Mouse (Mus musculus) 416B (cell line): Measurements from ENCODE around the gene Idh2.

ENCODE experiments used
- DNase-seq: peaks from one replicate; pipeline ENCODE4 v3.0.0; 2011; ENCODE audit warnings: low read depth

The Idh2 gene

DNA sequence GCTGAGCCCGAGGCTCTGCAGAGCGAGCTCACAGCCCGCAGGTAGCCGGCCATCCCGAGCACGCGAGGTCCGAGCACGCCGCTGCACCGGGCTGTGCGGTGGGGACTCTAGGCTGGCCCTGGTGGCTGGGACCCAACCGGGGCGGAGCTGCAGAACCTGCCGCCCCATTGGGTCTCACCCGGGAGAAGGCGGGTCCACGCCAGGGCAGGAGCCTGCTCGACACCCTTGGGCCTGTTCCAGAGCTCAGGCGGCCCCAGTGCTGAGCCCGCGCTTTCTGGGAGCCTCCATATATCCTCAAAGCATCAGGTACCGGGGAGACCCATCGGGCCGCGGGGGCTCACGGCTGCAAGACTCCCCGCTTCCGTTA lies at the start of gene Idh2:
Gene Idh2, minus strand, starts transcription at position 169 of the 367 bp plus-strand sequence.
- peak; percentile 87 for DNase-seq

DNA sequence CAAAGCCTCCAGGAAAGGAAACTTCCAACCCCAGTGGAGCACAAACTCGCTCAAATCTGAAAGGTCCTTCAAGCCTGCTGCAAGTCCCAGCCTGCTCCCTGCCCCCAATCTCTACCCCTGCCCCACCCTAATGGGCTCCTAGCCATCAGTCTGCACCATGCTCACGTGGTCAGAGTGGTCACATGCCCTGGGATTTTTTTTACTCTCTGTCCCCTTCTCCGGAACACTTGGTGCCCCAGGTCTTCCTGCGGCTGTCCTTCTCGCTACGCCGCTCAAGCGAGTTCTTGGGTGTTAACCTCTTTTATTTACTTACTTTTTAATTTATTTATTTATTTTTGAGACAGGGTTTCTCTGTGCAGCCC lies 45.7 kb upstream of the Idh2 start:
- DNase-seq = peak; percentile 24

DNA sequence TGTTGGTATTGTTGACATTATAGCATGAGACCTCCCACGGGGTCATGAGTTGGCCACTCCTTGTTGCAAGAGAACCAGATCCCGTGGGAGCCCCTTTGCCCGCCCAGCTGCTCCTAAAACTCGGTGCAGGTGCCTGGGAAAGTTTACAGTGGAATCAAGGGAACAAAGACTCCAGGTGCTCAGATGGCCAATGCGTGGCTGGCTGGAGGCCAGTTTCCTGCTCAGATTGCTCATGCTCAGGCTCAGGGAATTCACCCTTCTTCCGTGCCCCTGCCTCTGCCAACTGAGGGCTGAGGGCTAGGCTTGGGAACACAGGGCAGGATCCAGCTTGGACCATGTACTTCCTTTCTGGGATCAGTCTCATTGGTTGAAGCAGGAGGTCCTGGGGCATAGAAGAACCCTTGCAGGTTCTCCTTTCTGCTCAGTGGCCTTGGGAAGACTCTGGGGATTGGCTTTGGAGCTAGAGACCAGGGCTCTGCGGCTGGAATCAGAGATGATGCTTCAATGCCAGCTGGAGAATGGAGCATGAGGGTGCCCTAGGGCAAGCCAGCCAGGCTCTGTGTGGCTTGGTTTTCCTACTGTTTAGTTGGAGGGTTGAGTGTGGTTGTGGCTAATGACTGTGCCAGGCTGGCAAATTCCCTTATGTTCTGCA lies 45.2 kb upstream of the Idh2 start:
- DNase-seq = no peak

DNA sequence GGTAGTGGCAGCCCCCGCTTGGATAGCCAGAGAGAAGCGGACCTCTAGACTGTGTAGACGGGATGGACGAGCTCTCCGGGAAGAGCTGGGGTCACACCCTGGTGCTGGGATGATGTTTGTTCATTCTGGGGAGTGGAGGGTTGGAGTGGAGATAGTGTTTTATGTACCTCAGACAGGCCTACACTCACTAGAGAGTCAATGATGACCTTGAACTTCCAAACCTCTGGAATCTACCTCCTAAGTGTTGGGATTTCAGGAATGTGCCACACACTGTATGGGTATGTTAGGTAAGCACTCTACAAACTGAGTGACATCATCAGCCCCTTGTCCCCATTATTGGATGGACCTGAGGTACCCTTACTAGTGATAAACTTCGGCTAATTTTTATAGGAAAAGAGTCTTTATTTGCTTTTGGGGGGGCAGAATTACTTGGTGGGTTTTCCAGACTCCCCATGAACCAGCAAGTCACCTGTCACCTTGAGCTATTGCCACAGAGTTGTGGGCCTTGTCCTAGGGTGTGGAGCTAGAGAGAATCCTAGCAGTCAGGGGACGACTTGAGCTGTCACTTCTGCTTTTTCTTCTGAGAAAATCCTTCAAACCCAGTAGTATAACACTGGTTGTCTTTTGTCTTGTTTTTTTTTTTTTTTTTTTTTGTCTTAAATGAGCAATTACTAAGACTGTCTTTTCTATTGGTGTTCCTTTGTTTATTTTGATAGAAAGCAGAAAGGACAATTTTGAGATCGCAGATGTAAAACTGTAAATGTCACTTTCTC lies 43.5 kb upstream of the Idh2 start:
- DNase-seq = peak; percentile 26

DNA sequence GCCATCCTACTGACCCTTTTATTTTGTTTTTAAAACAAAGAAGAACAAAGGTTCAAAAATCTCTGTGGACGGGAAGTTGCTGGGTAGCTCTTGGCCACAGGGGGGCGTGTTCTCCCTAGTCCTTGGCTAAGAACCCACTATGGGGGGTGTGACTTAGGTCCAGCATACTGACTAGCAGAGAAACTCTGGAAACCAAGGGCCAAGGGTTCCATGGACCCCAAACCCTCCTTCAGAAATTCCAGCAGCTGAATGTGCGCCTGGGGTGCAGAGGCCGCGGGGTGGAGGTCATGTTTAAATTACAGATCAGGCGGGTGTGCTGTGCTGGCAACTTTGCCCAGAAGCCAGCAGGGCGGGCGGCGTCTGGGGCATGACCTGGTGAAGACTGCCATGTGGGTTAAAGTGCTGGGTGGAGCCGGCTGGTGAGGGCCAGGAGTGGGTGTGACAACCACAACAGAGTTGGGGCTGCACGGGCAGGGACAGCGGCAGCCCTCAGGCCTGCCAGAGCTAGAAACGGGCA lies 41.6 kb upstream of the Idh2 start:
- peak; percentile 83 for DNase-seq

DNA sequence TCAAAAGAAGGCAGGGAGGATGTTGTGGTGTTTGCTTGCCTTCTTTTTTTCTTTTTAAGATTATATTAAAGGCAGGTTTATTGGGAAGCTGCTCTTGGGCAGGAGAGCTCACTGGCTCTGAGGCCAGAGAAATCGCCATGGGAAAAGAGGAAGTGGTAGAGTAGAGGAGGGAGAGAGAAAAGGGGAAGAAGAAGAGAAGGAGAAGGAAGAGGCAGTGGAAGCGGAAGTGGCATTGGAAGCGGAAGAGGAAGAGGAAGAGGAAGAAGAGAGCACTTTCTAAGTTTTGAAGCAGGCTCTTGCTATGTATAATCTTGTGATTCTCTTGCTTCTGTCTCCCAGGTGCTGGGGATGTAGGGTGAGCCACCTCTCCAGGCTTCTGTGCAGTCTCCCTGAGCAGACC lies 39.5 kb upstream of the Idh2 start:
- DNase-seq = peak; percentile 28

DNA sequence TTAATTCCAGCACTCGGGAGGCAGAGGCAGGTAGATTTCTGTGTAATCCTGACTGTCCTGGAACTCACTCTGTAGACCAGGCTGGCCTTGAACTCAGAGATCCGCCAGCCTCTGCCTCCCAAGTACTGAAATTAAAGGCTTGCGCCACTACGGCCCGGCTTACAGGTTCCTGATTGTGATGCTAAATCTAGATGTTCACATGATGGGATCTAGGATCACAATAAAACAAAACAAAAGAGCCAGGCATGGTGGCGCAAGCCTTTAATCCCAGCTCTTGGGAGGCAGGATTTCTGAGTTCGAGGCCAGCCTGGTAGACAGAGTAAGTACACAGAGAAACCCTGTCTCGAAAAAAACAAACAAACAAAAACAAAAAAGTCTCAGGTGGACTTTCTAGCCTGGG lies 37.6 kb upstream of the Idh2 start:
- DNase-seq = no peak

DNA sequence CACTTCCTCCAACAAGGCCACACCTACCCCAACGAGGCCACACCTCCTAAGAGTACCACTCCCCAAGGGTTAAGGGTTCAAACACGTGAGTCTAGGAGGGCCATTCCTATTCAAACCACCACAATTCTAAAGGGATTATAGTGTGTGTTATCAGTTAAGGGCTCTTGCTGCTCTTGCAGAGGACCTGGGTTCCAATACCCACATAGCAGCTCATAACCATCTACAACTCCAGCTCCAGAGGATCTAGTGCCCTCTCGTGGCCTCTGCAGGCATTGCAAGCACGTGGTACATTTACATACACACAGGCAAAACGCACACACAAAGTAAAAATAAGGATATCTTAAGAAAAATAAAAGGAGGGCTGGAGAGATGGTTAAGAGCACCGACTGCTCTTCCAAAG lies 37.0 kb upstream of the Idh2 start:
- peak; percentile 84 for DNase-seq

DNA sequence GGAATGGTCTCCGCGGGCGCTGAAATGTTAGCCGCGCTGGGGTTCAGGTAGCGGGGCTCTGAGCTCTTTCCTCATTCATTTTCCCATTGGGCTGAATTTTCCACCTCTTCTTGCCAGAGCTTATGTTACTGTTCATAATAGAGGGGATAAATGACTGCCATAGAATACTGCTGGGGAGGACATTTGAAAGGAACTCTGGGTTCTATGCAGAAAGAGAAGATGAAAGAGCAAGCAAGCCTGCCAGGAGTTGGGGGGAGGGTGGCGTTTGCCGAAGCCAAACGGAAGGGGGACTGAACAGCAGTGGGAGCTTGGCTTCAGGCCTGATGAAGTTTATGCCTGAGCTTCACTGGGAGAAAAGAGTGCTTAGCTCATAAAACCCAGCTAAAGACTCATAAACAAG lies 34.2 kb upstream of the Idh2 start:
- DNase-seq = no peak

DNA sequence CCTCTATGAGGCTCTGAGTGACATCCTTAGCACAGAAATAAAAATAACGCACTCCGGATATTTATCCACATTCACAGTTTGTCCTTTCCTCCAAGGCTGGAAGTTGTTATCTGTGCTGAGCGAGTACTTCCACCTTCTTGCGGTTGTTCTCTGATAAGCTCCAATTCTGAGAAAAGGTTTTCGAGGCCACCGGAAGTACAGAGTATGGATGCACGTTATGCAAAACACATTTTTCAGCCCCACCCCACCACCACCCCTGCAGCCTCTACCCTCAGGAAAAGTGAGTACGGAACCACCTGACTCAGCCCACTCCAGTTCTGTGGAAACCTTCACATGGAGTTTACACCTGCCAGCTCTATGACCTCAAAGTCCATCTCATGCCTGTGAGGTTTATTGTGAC lies 30.9 kb upstream of the Idh2 start:
- DNase-seq = peak; percentile 60

DNA sequence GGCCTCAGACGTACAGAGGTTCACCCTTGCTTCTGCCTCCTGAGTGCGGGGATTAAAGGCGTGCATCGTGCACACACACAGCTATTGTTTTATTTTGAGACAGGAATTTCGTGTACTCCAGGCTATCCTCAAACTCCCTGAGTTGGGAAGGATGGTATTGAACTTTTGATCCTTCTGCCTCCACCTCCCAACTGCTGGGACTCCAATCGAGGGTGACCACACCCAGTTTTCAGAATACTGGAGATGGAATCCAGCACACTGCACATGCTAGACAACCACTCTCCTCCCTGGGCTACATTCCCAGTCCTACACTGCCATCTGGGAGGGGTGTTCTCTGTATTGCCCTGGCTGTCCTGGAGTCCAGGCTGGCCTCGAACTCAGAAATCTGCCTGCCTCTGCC lies 29.5 kb upstream of the Idh2 start:
- no peak for DNase-seq

DNA sequence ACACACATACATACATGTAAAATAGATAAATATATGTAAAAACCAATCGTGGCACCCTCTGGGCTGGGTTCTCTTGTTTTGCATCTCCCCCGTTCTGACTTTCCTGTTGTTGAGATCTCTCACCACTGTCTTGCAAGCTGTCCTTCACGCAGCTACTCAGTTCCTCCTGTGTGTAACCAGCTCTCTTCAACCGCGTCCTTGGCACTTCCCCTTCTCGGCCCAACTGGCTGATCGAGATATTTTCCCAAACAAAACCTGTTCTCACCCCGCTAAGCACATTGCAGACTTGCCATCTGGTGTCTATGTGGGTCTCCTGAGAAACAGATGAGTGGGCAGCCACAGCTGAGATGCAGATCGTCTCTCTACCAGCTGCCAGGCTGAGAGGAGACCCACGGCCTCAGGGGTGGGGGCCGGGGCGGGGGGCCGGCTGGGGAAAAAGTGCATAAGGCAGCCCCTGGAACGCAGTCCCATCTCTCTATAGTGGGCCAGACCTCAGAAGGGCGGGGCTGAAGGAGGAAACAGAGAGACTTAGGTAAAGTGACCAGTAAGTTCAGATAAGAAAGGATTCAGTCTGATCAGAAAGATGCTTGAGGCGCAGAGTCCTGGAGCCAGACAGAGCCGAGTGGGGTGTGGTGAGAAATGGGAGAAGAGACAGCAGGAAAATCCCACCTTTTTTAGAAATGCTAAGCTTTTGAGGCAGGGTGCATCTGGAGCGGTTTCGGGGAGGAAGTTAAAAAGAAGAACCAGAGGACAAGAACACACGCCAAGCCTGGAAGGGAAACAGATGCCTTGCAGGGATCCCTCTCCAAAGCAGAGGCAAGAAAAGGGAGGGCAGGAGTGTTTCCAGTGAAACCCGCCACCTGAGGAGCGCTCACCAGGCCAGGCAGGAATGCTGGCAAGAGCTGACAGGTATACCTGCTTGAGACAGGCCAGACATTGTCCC lies 28.4 kb upstream of the Idh2 start:
- DNase-seq = peak; percentile 94

DNA sequence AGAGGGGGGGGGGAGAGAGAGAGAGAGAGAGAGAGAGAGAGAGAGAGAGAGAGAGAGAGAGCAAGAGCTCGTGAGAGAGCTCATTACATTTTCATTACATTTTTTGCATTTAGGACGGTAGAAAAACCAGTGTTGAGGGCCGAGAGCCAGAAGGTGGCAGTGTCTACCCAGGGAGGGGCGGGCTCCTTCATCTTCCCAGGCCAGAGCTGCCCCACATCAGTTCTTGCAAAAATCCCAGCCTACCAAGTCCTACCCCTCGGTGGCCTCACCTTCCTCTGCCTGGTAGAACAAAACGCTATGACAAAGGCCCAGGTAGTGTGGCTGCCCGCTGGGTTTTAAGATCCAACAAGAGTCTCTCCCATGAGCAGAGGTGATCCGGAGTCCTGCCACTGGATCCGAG lies 25.6 kb upstream of the Idh2 start:
- peak; percentile 82 for DNase-seq

DNA sequence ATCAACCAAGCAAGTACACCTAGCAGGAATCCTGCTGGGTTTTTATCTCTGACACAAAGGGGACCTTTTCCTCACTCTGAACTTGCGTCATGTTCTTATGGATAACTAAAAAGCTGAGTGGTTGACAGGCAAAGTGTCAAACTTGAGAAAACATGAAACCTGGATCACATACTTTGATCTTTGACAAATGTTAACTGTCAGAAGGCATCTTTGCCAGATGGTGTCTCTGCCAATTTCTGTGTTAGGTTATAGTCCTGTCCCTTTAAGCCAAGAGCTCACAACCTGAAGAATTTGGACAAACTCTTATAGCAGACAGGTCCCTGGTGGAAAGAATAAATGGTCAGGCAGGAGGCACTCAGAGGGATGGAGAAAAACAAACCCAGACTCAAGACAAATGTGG lies 23.2 kb upstream of the Idh2 start:
- no peak for DNase-seq

DNA sequence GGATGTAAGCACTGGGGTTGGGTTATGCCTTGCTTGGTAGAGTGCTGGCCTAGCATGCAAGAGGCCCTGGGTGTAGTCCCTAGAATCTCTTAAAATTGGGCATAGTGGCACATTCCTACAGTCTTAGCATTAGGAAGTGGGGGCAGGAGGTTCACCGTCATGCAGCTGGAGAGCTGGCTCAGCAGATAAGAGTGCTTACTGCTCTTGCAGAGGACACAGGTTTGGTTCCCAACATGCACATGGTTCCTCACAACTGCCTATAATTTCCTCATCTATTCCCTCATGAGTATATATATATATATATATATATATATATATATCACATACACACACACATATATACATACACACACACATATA lies 20.0 kb upstream of the Idh2 start:
- no peak for DNase-seq

DNA sequence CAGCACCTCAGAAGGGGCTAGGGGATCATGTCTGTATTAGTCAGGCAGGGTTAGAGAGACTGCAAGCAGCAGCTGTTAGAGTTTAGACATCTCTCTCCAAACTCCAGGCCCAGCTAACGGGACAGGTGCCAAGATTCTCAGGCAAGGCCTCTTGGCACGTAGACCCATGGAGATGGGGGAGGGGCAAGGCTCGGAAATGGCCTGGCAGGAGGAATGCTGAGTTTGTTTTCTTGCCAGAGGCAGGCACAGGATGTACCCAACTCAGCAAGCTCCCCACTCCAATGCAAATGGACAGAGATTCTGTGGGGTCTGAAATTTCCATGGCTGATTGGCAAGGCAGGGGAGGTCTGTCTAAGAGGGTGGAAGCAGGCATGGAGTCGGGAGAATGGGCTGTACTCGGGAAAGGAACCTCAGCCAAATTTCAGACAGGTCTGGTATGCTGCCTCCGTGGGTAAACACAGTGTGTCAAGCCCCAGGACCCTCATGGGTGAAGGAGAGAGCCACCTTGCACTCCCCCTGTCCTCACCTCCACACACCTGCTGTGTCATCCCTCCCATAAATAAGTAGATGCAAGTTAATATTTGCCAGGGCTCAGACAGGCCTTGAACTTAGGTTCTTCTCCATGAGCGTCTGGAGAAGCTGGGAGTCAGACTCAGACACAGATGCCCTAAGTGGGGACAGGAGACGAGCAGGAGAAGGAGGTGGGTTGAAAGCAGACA lies 19.4 kb upstream of the Idh2 start:
- DNase-seq = no peak

DNA sequence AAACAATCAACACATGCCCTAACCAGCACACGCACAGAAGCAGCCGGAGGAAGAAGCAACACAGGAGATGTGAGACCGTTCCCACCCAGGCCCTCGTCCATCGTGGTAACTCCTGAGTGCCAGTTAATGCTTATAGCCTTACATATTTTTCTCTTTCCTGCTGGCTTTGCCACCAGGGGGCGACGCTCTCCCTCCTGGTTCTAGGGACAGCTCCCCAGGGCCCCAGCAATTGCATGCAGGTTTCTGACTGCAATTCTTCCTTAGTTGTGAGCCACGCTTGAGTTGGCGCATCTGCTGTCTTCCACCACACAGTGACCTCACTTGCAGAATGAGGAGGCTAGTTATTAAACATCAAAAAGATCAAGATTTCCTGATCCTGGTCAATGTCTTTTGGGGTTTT lies 17.3 kb upstream of the Idh2 start:
- DNase-seq = peak; percentile 84

DNA sequence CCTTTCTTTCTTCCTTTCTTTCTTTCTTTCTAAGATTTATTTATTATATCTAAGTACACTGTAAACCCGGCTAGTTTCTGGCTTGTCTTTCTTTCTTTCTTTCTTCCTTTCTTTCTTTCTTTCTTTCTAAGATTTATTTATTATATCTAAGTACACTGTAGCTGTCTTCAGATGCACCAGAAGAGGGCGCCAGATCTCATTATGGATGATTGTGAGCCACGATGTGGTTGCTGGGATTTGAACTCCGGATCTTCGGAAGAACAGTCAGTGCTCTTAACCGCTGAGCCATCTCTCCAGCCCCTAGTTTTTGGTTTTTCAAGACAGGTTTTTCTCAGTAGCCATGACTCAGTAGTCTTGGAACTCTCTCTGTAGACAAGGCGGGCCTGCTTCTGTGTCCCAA lies 16.1 kb upstream of the Idh2 start:
- peak; percentile 29 for DNase-seq

DNA sequence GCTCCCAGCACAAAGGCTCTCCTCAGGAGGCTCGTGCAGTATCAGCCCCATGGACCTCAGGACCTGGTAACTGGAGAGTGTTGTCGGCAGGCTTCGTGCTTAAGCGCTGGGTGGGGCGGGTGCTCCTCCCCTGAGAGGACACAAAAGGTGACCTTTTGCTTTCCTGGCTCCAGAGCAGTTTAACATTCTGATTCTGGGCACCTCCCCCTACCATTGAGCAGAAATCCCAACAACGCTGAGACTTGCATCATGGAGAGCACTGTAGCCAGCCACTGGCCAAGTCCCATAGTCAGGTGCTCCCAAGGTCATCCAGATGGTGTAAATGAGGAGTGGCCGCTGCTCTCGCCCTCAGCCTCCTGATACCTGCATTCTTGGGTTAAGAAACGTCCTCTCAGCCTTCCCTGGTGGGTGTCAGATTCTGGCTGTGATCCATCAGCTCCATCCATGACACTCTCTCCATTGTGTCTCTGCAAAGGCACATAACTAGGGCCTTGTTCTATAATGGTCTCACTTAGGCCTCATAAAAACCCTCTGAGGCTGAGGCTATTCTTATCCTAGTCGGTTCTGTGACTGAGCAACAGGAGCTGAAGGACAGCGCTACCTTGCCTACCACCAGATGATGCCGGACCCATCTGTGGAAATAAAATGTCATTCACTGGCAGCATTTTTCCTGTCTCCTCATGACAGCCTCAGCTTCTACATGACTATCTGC lies 15.3 kb upstream of the Idh2 start:
- DNase-seq = no peak

DNA sequence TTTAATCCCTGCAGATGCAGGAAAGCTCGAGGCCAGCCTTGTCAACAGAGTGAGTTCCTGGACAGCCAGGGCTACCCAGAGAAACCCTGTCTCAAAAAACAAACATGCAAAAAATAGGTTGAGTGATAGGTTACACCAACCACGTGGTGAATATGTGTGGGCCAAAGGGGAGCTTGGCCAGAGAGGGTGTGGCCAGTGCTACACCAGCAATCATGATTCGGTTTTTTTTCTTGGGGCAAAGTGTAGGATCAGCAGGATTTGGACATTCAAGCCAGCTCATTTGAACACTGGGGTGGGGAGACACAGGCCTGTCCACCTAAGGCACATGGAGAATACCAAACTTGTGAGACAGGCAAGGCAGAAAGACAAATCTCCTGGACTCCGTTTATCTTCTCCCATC lies 14.1 kb upstream of the Idh2 start:
- peak; percentile 63 for DNase-seq

DNA sequence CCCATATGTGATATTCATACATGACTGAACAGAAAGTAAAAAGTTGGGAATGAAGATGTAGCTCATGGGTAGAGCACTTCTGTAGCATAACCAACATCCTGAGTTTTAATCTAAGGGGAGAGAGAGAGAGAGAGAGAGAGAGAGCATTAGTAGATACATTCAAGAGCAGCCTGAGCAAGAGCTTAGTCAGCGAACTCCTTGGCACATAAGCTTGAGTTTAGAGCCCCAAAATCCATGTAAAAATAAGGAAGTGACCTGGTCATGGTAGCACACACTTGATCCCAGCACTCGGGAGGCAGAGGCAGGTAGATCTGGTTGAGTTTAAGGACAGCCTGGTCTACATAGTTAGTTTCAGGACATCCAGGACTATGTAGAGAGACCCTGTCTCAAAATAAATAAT lies 8.5 kb upstream of the Idh2 start:
- peak; percentile 56 for DNase-seq
